Mouse (Mus musculus) myocyte (in vitro differentiated cells): ENCODE results near the gene Ddi2. TPM values are rescaled to one million over a fixed set of nuclear protein-coding genes. Genes with fewer than 3 reads are reported as not detected.

ENCODE experiments used
- H3K27me3 ChIP-seq: one replicate; pipeline ENCODE4 v1.6.1; 2011; ENCODE audit not compliant: control insufficient read depth, insufficient read depth, insufficient read length
- H3K36me3 ChIP-seq: one replicate; pipeline ENCODE4 v1.6.1; 2011; ENCODE audit not compliant: control insufficient read depth, insufficient read depth
- H3K4me2 ChIP-seq: one replicate; pipeline ENCODE4 v1.6.1; 2011; ENCODE audit warnings: low read depth, control low read depth
- H3K4me3 ChIP-seq: one replicate; pipeline ENCODE4 v1.5.1; 2011; ENCODE audit warnings: mild to moderate bottlenecking, control low read depth, moderate library complexity
- H3K79me2 ChIP-seq: one replicate; pipeline ENCODE4 v1.6.1; 2011; ENCODE audit not compliant: control insufficient read depth, insufficient read depth
- H3ac ChIP-seq: one replicate; pipeline ENCODE4 v1.6.1; 2011; ENCODE audit not compliant: control insufficient read depth, insufficient read length
- CEBPB ChIP-seq: IDR thresholded peaks from 2 replicates; pipeline ENCODE4 v1.6.1; 2011; ENCODE audit warnings: mild to moderate bottlenecking, moderate library complexity; ENCODE audit not compliant: poor library complexity, insufficient read depth, severe bottlenecking
- E2F4 ChIP-seq: IDR thresholded peaks from one replicate; pipeline ENCODE4 v1.6.1; 2011; ENCODE audit warnings: mild to moderate bottlenecking, control low read depth, moderate library complexity; ENCODE audit not compliant: insufficient read depth
- MAX ChIP-seq: IDR thresholded peaks from one replicate; pipeline ENCODE4 v1.6.1; 2011; ENCODE audit warnings: low read depth, mild to moderate bottlenecking, control low read depth
- MYOD1 ChIP-seq, 3 experiments: IDR thresholded peaks; one replicate each; pipeline ENCODE4 v1.6.1; 2011; ENCODE audit warnings: control low read depth in 2 of 3, low read depth in 2 of 3, mild to moderate bottlenecking in 2 of 3, moderate library complexity in 1 of 3; ENCODE audit not compliant: insufficient read length in 2 of 3, control insufficient read depth in 1 of 3
- MYOG ChIP-seq, 3 experiments: IDR thresholded peaks; one replicate each; pipeline ENCODE4 v1.6.1; 2011; ENCODE audit warnings: control low read depth in 2 of 3, low read depth in 2 of 3, mild to moderate bottlenecking in 2 of 3; ENCODE audit not compliant: insufficient read length in 2 of 3, control insufficient read depth in 1 of 3, insufficient read depth in 1 of 3
- POLR2A ChIP-seq: IDR thresholded peaks from one replicate; pipeline ENCODE4 v1.6.1; 2011; ENCODE audit warnings: low read depth, mild to moderate bottlenecking, control low read depth, moderate library complexity; ENCODE audit not compliant: insufficient read length
- POLR2AphosphoS2 ChIP-seq: IDR thresholded peaks from one replicate; pipeline ENCODE4 v1.6.1; 2011; ENCODE audit warnings: low read depth, control low read depth; ENCODE audit not compliant: insufficient read length
- REST ChIP-seq: IDR thresholded peaks from one replicate; pipeline ENCODE4 v1.6.1; 2011; ENCODE audit warnings: mild to moderate bottlenecking, control low read depth, moderate library complexity; ENCODE audit not compliant: insufficient read depth, insufficient read length
- SRF ChIP-seq: IDR thresholded peaks from one replicate; pipeline ENCODE4 v1.6.1; 2011; ENCODE audit warnings: low read depth; ENCODE audit not compliant: control insufficient read depth, insufficient read length
- TCF12 ChIP-seq: IDR thresholded peaks from one replicate; pipeline ENCODE4 v1.6.1; 2011; ENCODE audit warnings: mild to moderate bottlenecking, control low read depth; ENCODE audit not compliant: poor library complexity, insufficient read depth, severe bottlenecking
- TCF3 ChIP-seq: IDR thresholded peaks from one replicate; pipeline ENCODE4 v1.6.1; 2011; ENCODE audit warnings: low read depth, control low read depth; ENCODE audit not compliant: insufficient read length
- USF1 ChIP-seq: IDR thresholded peaks from one replicate; pipeline ENCODE4 v1.6.1; 2011; ENCODE audit warnings: low read depth, mild to moderate bottlenecking, control low read depth, moderate library complexity
- polyA plus RNA-seq: library from polyadenylated mRNA; unstranded; fragments of >200 nt; fragmentation: generic; extraction: Trizol; gene quantifications from one replicate; pipeline ENCODE4 v1.2.1, GENCODE M21; 2012; ENCODE audit warnings: missing spikeins

The Ddi2 gene
- polyA plus RNA-seq, 1 experiment = 10.6 TPM

- TF ChIP-seq MYOD1 (IDR thresholded peaks at IDR 0.05; ENCODE audit: control insufficient read depth in 1 of 3, insufficient read length in 2 of 3, low read depth in 2 of 3) = peak; percentile 17 to 69 (median 39)
- no peak for TF ChIP-seq CEBPB
- TF ChIP-seq MYOG (IDR thresholded peaks at IDR 0.05; ENCODE audit: control insufficient read depth in 1 of 3, insufficient read depth in 1 of 3, insufficient read length in 2 of 3, low read depth in 2 of 3) = peak; percentile 6 to 79 (median 64)
- peak; percentile 66 for TF ChIP-seq TCF3
- no peaks in the 10 kb centered on the region for H3K79me2 ChIP-seq
- H3K4me3 ChIP-seq = no peak overlapping the region
- no peaks in the 10 kb centered on the region for H3K27me3 ChIP-seq
- H3K4me2 ChIP-seq = peak overlapping the region; percentile 63
- peaks cover 21% of the 10 kb centered on the region for H3K36me3 ChIP-seq
- H3ac ChIP-seq = no peak overlapping the region
Observed at GRCm38 (mm10) chr4:141766668-141767352, 43.6 kb upstream of the Ddi2 start.

GRCm38 (mm10) chr4:141766316-141766667 lies 43.1 kb upstream of the Ddi2 start:
- Histone ChIP-seq H3K4me3 (no peak overlapping the region), H3K36me3 (peaks cover 23% of the 10 kb centered on the region), H3K27me3 (no peaks in the 10 kb centered on the region), H3ac (no peak overlapping the region), H3K79me2 (no peaks in the 10 kb centered on the region), H3K4me2 (peak overlapping the region; percentile 63)
- TF ChIP-seq REST (no peak), SRF (no peak), TCF12 (no peak), MYOD1 (IDR thresholded peaks at IDR 0.05; ENCODE audit: control insufficient read depth in 1 of 3, insufficient read length in 2 of 3, low read depth in 2 of 3) (no peak)

- Histone ChIP-seq H3K27me3 (no peaks in the 10 kb centered on the region), H3ac (no peak overlapping the region), H3K4me2 (no peak overlapping the region), H3K4me3 (no peak overlapping the region), H3K36me3 (peaks cover 20% of the 10 kb centered on the region), H3K79me2 (no peaks in the 10 kb centered on the region)
- TF ChIP-seq REST (no peak), MYOD1 (IDR thresholded peaks at IDR 0.05; ENCODE audit: control insufficient read depth in 1 of 3, insufficient read length in 2 of 3, low read depth in 2 of 3) (no peak), TCF12 (no peak), MYOG (IDR thresholded peaks at IDR 0.05; ENCODE audit: control insufficient read depth in 1 of 3, insufficient read depth in 1 of 3, insufficient read length in 2 of 3, low read depth in 2 of 3) (no peak), CEBPB (no peak), POLR2A (no peak), POLR2AphosphoS2 (no peak), E2F4 (no peak), MAX (no peak), TCF3 (no peak), SRF (no peak), USF1 (no peak)
Observed at GRCm38 (mm10) chr4:141765008-141765407, 41.8 kb upstream of the Ddi2 start.

GRCm38 (mm10) chr4:141763476-141763875 lies 40.3 kb upstream of the Ddi2 start:
- H3K27me3 ChIP-seq = no peaks in the 10 kb centered on the region
- H3K4me2 ChIP-seq = no peak overlapping the region
- TF ChIP-seq REST (no peak), POLR2A (no peak), TCF3 (no peak), USF1 (no peak), E2F4 (no peak), MYOG (IDR thresholded peaks at IDR 0.05; ENCODE audit: control insufficient read depth in 1 of 3, insufficient read depth in 1 of 3, insufficient read length in 2 of 3, low read depth in 2 of 3) (no peak), SRF (no peak), TCF12 (no peak), POLR2AphosphoS2 (no peak)
- H3K4me3 ChIP-seq = no peak overlapping the region
- H3K36me3 ChIP-seq = peaks cover 18% of the 10 kb centered on the region
- no peaks in the 10 kb centered on the region for H3K79me2 ChIP-seq
- no peak overlapping the region for H3ac ChIP-seq

DNA sequence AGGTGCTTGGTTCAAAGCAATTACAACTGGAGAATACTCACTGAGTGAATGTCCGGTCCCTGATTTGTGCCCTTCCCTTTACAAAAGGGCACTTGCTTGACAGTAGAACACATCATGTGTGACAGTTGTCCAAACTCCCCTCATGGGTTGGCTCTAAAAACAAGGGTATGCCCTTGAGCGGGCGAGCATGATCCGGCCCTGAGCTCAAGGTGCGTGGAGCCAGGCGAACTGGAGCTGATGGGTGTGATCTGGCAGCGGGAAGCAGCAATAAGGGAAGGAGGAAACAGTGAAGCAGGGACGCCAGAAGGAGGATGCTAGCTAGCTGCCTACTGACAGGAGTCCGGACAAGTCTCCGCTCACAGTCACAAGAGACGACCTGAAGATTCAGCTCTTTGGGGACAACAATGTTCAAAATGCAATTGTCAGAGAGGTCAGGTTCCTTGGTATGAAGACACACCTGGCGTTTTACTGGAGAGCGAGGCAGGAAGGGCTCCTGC lies 38.9 kb upstream of the Ddi2 start:
- no peak for TF ChIP-seq TCF12
- TF ChIP-seq MAX = no peak
- TF ChIP-seq USF1 = no peak
- TF ChIP-seq POLR2AphosphoS2 = no peak
- Histone ChIP-seq H3K4me3 (no peak overlapping the region), H3K27me3 (no peaks in the 10 kb centered on the region), H3K36me3 (peaks cover 18% of the 10 kb centered on the region), H3K79me2 (no peaks in the 10 kb centered on the region), H3ac (no peak overlapping the region), H3K4me2 (no peak overlapping the region)
